Mouse (Mus musculus) MEL (cell line): ENCODE results near the gene Zfp385b.

Experiments
- CHD1 ChIP-seq: IDR thresholded peaks from 2 replicates; pipeline ENCODE4 v1.6.1; 2012; ENCODE audit warnings: low read depth, mild to moderate bottlenecking, inconsistent platforms, low read length, improper control_type of control experiment
- CTCF ChIP-seq, 3 experiments: IDR thresholded peaks in 2 of 3; conservative IDR thresholded peaks in 1 of 3; 2 replicates each; pipeline ENCODE4 v1.5.1; 2011 to 2012; ENCODE audit warnings: low read length in 3 of 3, low read depth in 2 of 3, mild to moderate bottlenecking in 2 of 3, improper control_type of control experiment in 1 of 3, inconsistent platforms in 1 of 3, mixed read lengths in 1 of 3, moderate library complexity in 1 of 3; ENCODE audit not compliant: control insufficient read depth in 1 of 3, insufficient read depth in 1 of 3, poor library complexity in 1 of 3, severe bottlenecking in 1 of 3
- EP300 ChIP-seq, 2 experiments: IDR thresholded peaks; 2 replicates each; pipeline ENCODE4 v1.6.1; 2011; ENCODE audit warnings: improper control_type of control experiment in 2 of 2, low read length in 2 of 2, low read depth in 1 of 2, mild to moderate bottlenecking in 1 of 2
- JUND ChIP-seq: IDR thresholded peaks from 2 replicates; pipeline ENCODE4 v1.6.1; 2011; ENCODE audit warnings: low read depth, mild to moderate bottlenecking, improper control_type of control experiment, low read length
- MAFK ChIP-seq: IDR thresholded peaks from 2 replicates; pipeline ENCODE4 v1.6.1; 2011; ENCODE audit warnings: low read depth, mild to moderate bottlenecking, low read length, improper control_type of control experiment, borderline replicate concordance
- MAX ChIP-seq: IDR thresholded peaks from 2 replicates; pipeline ENCODE4 v1.6.1; 2011; ENCODE audit warnings: low read length, improper control_type of control experiment
- MYB ChIP-seq: IDR thresholded peaks from 2 replicates; pipeline ENCODE4 v1.6.1; 2011; ENCODE audit warnings: mild to moderate bottlenecking, low read depth, low read length, improper control_type of control experiment
- NELFE ChIP-seq: IDR thresholded peaks from 2 replicates; pipeline ENCODE4 v1.6.1; 2011; ENCODE audit warnings: low read depth, low read length, improper control_type of control experiment
- POLR2A ChIP-seq, 2 experiments: IDR thresholded peaks; 2 replicates each; pipeline ENCODE4 v1.6.1; 2011 to 2012; ENCODE audit warnings: low read length in 2 of 2, mild to moderate bottlenecking in 2 of 2, control low read depth in 1 of 2, improper control_type of control experiment in 1 of 2, low read depth in 1 of 2, moderate library complexity in 1 of 2; ENCODE audit not compliant: control insufficient read depth in 1 of 2, insufficient read depth in 1 of 2, poor library complexity in 1 of 2
- SMC3 ChIP-seq: IDR thresholded peaks from 2 replicates; pipeline ENCODE4 v1.6.1; 2011; ENCODE audit warnings: low read depth, low read length, improper control_type of control experiment
- USF1 ChIP-seq: IDR thresholded peaks from 2 replicates; pipeline ENCODE4 v1.6.1; 2014; ENCODE audit warnings: low read depth, mild to moderate bottlenecking, inconsistent platforms, low read length, improper control_type of control experiment, moderate library complexity
- ZC3H11A ChIP-seq: IDR thresholded peaks from 2 replicates; pipeline ENCODE4 v1.6.1; 2012; ENCODE audit warnings: low read depth, mild to moderate bottlenecking, inconsistent platforms, low read length, improper control_type of control experiment

DNA sequence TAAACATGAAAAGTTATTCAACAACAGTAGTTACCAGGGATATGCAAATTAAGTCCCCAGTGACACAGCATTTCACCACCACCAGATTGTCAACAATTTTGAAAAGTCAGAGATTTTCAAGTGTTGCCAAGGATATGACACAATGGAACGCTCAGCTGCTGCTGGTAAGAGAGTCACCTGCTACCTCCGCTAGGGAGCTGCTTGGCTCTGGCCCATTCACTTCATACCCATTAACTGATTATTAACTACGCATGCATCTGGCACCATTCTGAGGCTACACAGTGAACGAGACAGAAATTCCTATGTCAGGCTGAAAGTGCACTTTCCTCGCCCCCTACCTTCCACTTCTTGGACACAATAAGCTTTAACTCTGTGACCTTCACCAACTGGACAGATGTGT is 137.7 kb downstream of the Zfp385b start:
- TF ChIP-seq SMC3 (no peak), MAX (no peak), USF1 (no peak), CTCF (IDR thresholded peaks at IDR 0.05 in 2 of 3, conservative IDR thresholded peaks at IDR 0.05 in 1 of 3; ENCODE audit: control insufficient read depth in 1 of 3, insufficient read depth in 1 of 3, low read depth in 2 of 3, low read length in 3 of 3, poor library complexity in 1 of 3, severe bottlenecking in 1 of 3) (no peak), CHD1 (no peak), EP300 (IDR thresholded peaks at IDR 0.05; ENCODE audit: low read depth in 1 of 2, low read length in 2 of 2) (no peak), POLR2A (IDR thresholded peaks at IDR 0.05; ENCODE audit: control insufficient read depth in 1 of 2, insufficient read depth in 1 of 2, low read depth in 1 of 2, low read length in 2 of 2, poor library complexity in 1 of 2) (no peak), ZC3H11A (no peak), MAFK (no peak), JUND (no peak), NELFE (no peak), MYB (no peak)
